In genomic region chr4:129571551-129572084, GRCm38 (mm10) we compare ENCODE assay signal across 22 mouse cellular contexts. TPM values are rescaled to one million over a fixed set of nuclear protein-coding genes. Genes with fewer than 3 reads are reported as not detected.
A peak's percentile ranks its signal among the peaks of the same experiment; 100 is the strongest.
DNase-seq lines count a peak whose midpoint lies in the region; ATAC-seq and TF ChIP-seq lines count a peak whose summit lies in the region.
"Had no signal": no experiment of that assay in that cellular context is flagged by ENCODE, and none has a peak within 500 bp of the region (broad histone marks: within the 10 kb centered on the region; RNA-seq: fewer than 3 reads in every experiment).

No protein-coding gene starts in this region.

- no peak overlapping the region for H3K4me3 ChIP-seq in kidney, embryonic 16.5 days (ENCODE audit: low read length)
- H3K4me3 ChIP-seq in MEL (ENCODE audit: control insufficient read depth in 1 of 2, insufficient read depth in 1 of 2, low read depth in 2 of 2, low read length in 2 of 2): no peak overlapping the region
- no peak overlapping the region for H3K4me3 ChIP-seq in hindbrain, embryonic 13.5 days
- no peak overlapping the region for H3K4me3 ChIP-seq in hindbrain, embryonic 16.5 days (ENCODE audit: low read length)
- H3K4me3 ChIP-seq: embryonic facial prominence, embryonic 13.5 days; gastrocnemius, adult 2 months; heart, embryonic 13.5 days; liver, embryonic 13.5 days; megakaryocyte, embryonic 14.5 days; neural tube, embryonic 12.5 days had no signal

- no peak overlapping the region for H3K4me2 ChIP-seq in kidney, embryonic 16.5 days (replicated peaks; ENCODE audit: low read depth, low read length)
- no peak overlapping the region for H3K4me2 ChIP-seq in hindbrain, embryonic 13.5 days
- no peak overlapping the region for H3K4me2 ChIP-seq in hindbrain, embryonic 16.5 days (ENCODE audit: low read length)
- H3K4me2 ChIP-seq: embryonic facial prominence, embryonic 13.5 days; heart, embryonic 13.5 days; liver, embryonic 13.5 days; neural tube, embryonic 12.5 days had no signal

- no peaks in the 10 kb centered on the region for H3K79me2 ChIP-seq in MEL (ENCODE audit: control insufficient read depth, insufficient read depth, low read length, poor library complexity)

- TF ChIP-seq RAD21 in MEL (IDR thresholded peaks at IDR 0.05; ENCODE audit: low read depth, low read length): no peak

- TF ChIP-seq POLR2A in MEL (IDR thresholded peaks at IDR 0.05; ENCODE audit: control insufficient read depth in 1 of 2, insufficient read depth in 1 of 2, low read depth in 1 of 2, low read length in 2 of 2, poor library complexity in 1 of 2): no peak

- WGBS in kidney, embryonic 16.5 days: 69% methylated on average over 8 of the region's 8 CpGs
- WGBS in hindbrain, embryonic 13.5 days: 79% methylated on average over 8 of the region's 8 CpGs
- 75% methylated on average over 8 of the region's 8 CpGs for WGBS in hindbrain, embryonic 16.5 days

- H3K27me3 ChIP-seq in kidney, embryonic 16.5 days (ENCODE audit: insufficient read depth, low read length): no peaks in the 10 kb centered on the region
- no peaks in the 10 kb centered on the region; a peak in 1 of 4 replicates for H3K27me3 ChIP-seq in MEL (ENCODE audit: control insufficient read depth in 1 of 2, insufficient read depth in 2 of 2, low read length in 2 of 2)
- no peaks in the 10 kb centered on the region for H3K27me3 ChIP-seq in hindbrain, embryonic 13.5 days
- no peaks in the 10 kb centered on the region for H3K27me3 ChIP-seq in hindbrain, embryonic 16.5 days (replicated peaks; ENCODE audit: control insufficient read depth, insufficient read depth, low read length)
- H3K27me3 ChIP-seq: embryonic facial prominence, embryonic 13.5 days; heart, embryonic 13.5 days; neural tube, embryonic 12.5 days had no signal

- peaks cover 7% of the 10 kb centered on the region for H3K4me1 ChIP-seq in kidney, embryonic 16.5 days (ENCODE audit: insufficient read depth, low read length)
- H3K4me1 ChIP-seq in MEL (ENCODE audit: control insufficient read depth in 1 of 2, insufficient read depth in 2 of 2, low read length in 2 of 2): peaks cover 0 to 7% of the 10 kb centered on the region in 2 experiments; a peak in 3 of 4 replicates
- no peaks in the 10 kb centered on the region for H3K4me1 ChIP-seq in hindbrain, embryonic 13.5 days (replicated peaks)
- no peaks in the 10 kb centered on the region for H3K4me1 ChIP-seq in hindbrain, embryonic 16.5 days (ENCODE audit: control insufficient read depth, insufficient read depth, low read depth, low read length)
- H3K4me1 ChIP-seq: neural tube, embryonic 12.5 days had no signal

- no peak for ATAC-seq in kidney, embryonic 16.5 days (ENCODE audit: low FRiP score, low TSS enrichment)
- peak; percentile 25; the same call in 1 of the 2 replicates for ATAC-seq in megakaryocyte, adult 5-6 weeks (ENCODE audit: poor library complexity, severe bottlenecking)
- no peak for ATAC-seq in hindbrain, embryonic 13.5 days (ENCODE audit: low FRiP score)
- ATAC-seq in hindbrain, embryonic 16.5 days: no peak
- ATAC-seq: midbrain, embryonic 16.5 days had no signal

- no peak for TF ChIP-seq CTCF in MEL (IDR thresholded peaks at IDR 0.05 in 2 of 3, conservative IDR thresholded peaks at IDR 0.05 in 1 of 3; ENCODE audit: control insufficient read depth in 1 of 3, insufficient read depth in 1 of 3, low read depth in 2 of 3, low read length in 3 of 3, poor library complexity in 1 of 3, severe bottlenecking in 1 of 3)

- H3K9ac ChIP-seq in kidney, embryonic 16.5 days (replicated peaks; ENCODE audit: low read length): no peak overlapping the region
- no peak overlapping the region for H3K9ac ChIP-seq in MEL (ENCODE audit: control insufficient read depth, low read depth, low read length, poor library complexity, severe bottlenecking)
- H3K9ac ChIP-seq in hindbrain, embryonic 13.5 days: no peak overlapping the region
- H3K9ac ChIP-seq in hindbrain, embryonic 16.5 days (ENCODE audit: low read depth, low read length): no peak overlapping the region
- H3K9ac ChIP-seq: embryonic facial prominence, embryonic 13.5 days; heart, embryonic 13.5 days; liver, embryonic 13.5 days; neural tube, embryonic 12.5 days had no signal

- peak overlapping the region; percentile 34; the same call in 1 of the 2 replicates for H3K27ac ChIP-seq in kidney, embryonic 16.5 days (ENCODE audit: low read length)
- H3K27ac ChIP-seq in MEL (ENCODE audit: control insufficient read depth, low read depth, low read length): no peak overlapping the region
- no peak overlapping the region for H3K27ac ChIP-seq in hindbrain, embryonic 13.5 days
- H3K27ac ChIP-seq in hindbrain, embryonic 16.5 days (ENCODE audit: low read depth, low read length): no peak overlapping the region
- H3K27ac ChIP-seq: embryonic facial prominence, embryonic 13.5 days; gastrocnemius, adult 2 months; liver, embryonic 13.5 days; neural tube, embryonic 12.5 days; stomach, postnatal 0 days had no signal

- H3K36me3 ChIP-seq in kidney, embryonic 16.5 days (ENCODE audit: insufficient read depth, low read length): no peaks in the 10 kb centered on the region
- H3K36me3 ChIP-seq in MEL (ENCODE audit: control insufficient read depth in 1 of 2, insufficient read depth in 2 of 2, low read length in 2 of 2): peaks cover 0 to 5% of the 10 kb centered on the region in 2 experiments; a peak in 2 of 4 replicates
- H3K36me3 ChIP-seq in hindbrain, embryonic 13.5 days: no peaks in the 10 kb centered on the region
- H3K36me3 ChIP-seq in hindbrain, embryonic 16.5 days (ENCODE audit: control insufficient read depth, insufficient read depth, low read length): no peaks in the 10 kb centered on the region
- H3K36me3 ChIP-seq: embryonic facial prominence, embryonic 13.5 days; G1E; heart, embryonic 13.5 days; liver, embryonic 13.5 days; neural tube, embryonic 12.5 days had no signal

- no peaks in the 10 kb centered on the region for H3K9me3 ChIP-seq in kidney, embryonic 16.5 days (ENCODE audit: low read length)
- no peaks in the 10 kb centered on the region for H3K9me3 ChIP-seq in MEL (replicated peaks; ENCODE audit: insufficient read depth, low read length)
- no peaks in the 10 kb centered on the region for H3K9me3 ChIP-seq in hindbrain, embryonic 13.5 days
- H3K9me3 ChIP-seq in hindbrain, embryonic 16.5 days (ENCODE audit: control insufficient read depth, low read length): no peaks in the 10 kb centered on the region
- H3K9me3 ChIP-seq: embryonic facial prominence, embryonic 13.5 days; G1E; heart, embryonic 13.5 days; liver, embryonic 13.5 days; megakaryocyte, embryonic 14.5 days; neural tube, embryonic 12.5 days had no signal

- no peak for DNase-seq in kidney, postnatal 4 days
- DNase-seq in CD4-positive helper T cell, adult 2 months (ENCODE audit: low read depth, low spot score): peak; percentile 84
- no peak for DNase-seq in MEL (ENCODE audit: low read depth, low spot score)
- no peak for DNase-seq in cerebellum, adult 18-20 months
- DNase-seq: cerebellum, adult 8-10 months; gastrocnemius, adult 2 months; kidney, postnatal 10 days; liver, embryonic 13.5 days had no signal

- no peak for TF ChIP-seq EP300 in MEL (IDR thresholded peaks at IDR 0.05; ENCODE audit: low read depth in 1 of 2, low read length in 2 of 2)

RNA-seq across cellular contexts. Expression of gene Lck, which starts 1.8 kb away (rescaled TPM):
- 10.8 and 13.0 TPM in 2 replicates for polyA plus RNA-seq in kidney, embryonic 16.5 days (2015; fragmentation: Nextera tagmentation; extraction: Ambion mirVana)
- total RNA-seq in MEL (2012; rRNA removed): 2.7 and 3.6 TPM in 2 replicates
- 1 to 10 TPM in 1 of 2 experiments, not detected in 1; 6.9 TPM for polyA plus RNA-seq in MEL (2012; ENCODE audit: insufficient read depth in 1 of 2, insufficient read length in 2 of 2, low read depth in 1 of 2, low replicate concordance in 2 of 2, missing spikeins in 1 of 2)
- total RNA-seq in megakaryocyte, adult 5-6 weeks (2015): 5.6 and 8.2 TPM in 2 replicates
- 6.0 and 6.9 TPM in 2 replicates for total RNA-seq in megakaryocyte, adult 5-6 weeks (2017)
- polyA plus RNA-seq in hindbrain, embryonic 13.5 days (2015; fragmentation: Nextera tagmentation; extraction: Ambion mirVana): 7.6 and 11.1 TPM in 2 replicates
- polyA plus RNA-seq in hindbrain, embryonic 16.5 days (2015; fragmentation: Nextera tagmentation; extraction: Ambion mirVana): 13.5 and 13.9 TPM in 2 replicates
- total RNA-seq: gastrocnemius, adult 2 months had no signal

RNA-seq across cellular contexts. Expression of gene Fam167b, which starts 6.7 kb away (rescaled TPM):
- polyA plus RNA-seq in kidney, embryonic 16.5 days (2015; fragmentation: Nextera tagmentation; extraction: Ambion mirVana): 35.9 and 37.8 TPM in 2 replicates
- total RNA-seq in MEL (2012; rRNA removed): not detected in 2 replicates
- not detected for polyA plus RNA-seq in MEL (2012; ENCODE audit: insufficient read depth in 1 of 2, insufficient read length in 2 of 2, low read depth in 1 of 2, low replicate concordance in 2 of 2, missing spikeins in 1 of 2)
- not detected in 2 replicates for total RNA-seq in megakaryocyte, adult 5-6 weeks (2015)
- not detected in 2 replicates for total RNA-seq in megakaryocyte, adult 5-6 weeks (2017)
- polyA plus RNA-seq in hindbrain, embryonic 13.5 days (2015; fragmentation: Nextera tagmentation; extraction: Ambion mirVana): 0.80 and 0.87 TPM in 2 replicates
- 0.35 and 0.58 TPM in 2 replicates for polyA plus RNA-seq in hindbrain, embryonic 16.5 days (2015; fragmentation: Nextera tagmentation; extraction: Ambion mirVana)
- total RNA-seq: G1E; gastrocnemius, adult 2 months; granulocyte monocyte progenitor cell, adult 5-6 weeks; hematopoietic stem cell, adult 5-6 weeks; left cerebral cortex, postnatal 36 days had no signal
- polyA plus RNA-seq: G1E had no signal

RNA-seq across cellular contexts. Expression of gene Eif3i, which starts 28.8 kb away (rescaled TPM):
- 296 and 307 TPM in 2 replicates for polyA plus RNA-seq in kidney, embryonic 16.5 days (2015; fragmentation: Nextera tagmentation; extraction: Ambion mirVana)
- total RNA-seq in MEL (2012; rRNA removed): 766 and 806 TPM in 2 replicates
- polyA plus RNA-seq in MEL (2012; ENCODE audit: insufficient read depth in 1 of 2, insufficient read length in 2 of 2, low read depth in 1 of 2, low replicate concordance in 2 of 2, missing spikeins in 1 of 2): 100 to 1,000 TPM; 396 to 730 TPM
- total RNA-seq in megakaryocyte, adult 5-6 weeks (2015): 186 and 204 TPM in 2 replicates
- 140 and 156 TPM in 2 replicates for total RNA-seq in megakaryocyte, adult 5-6 weeks (2017)
- polyA plus RNA-seq in hindbrain, embryonic 13.5 days (2015; fragmentation: Nextera tagmentation; extraction: Ambion mirVana): 208 and 212 TPM in 2 replicates
- polyA plus RNA-seq in hindbrain, embryonic 16.5 days (2015; fragmentation: Nextera tagmentation; extraction: Ambion mirVana): 216 and 223 TPM in 2 replicates

RNA-seq across cellular contexts. Expression of gene Tmem234, which starts 28.9 kb away (rescaled TPM):
- 216 and 221 TPM in 2 replicates for polyA plus RNA-seq in kidney, embryonic 16.5 days (2015; fragmentation: Nextera tagmentation; extraction: Ambion mirVana)
- 140 and 148 TPM in 2 replicates for total RNA-seq in MEL (2012; rRNA removed)
- 100 to 1,000 TPM in 1 of 2 experiments, not detected in 1; 220 TPM for polyA plus RNA-seq in MEL (2012; ENCODE audit: insufficient read depth in 1 of 2, insufficient read length in 2 of 2, low read depth in 1 of 2, low replicate concordance in 2 of 2, missing spikeins in 1 of 2)
- total RNA-seq in megakaryocyte, adult 5-6 weeks (2015): 104 and 120 TPM in 2 replicates
- total RNA-seq in megakaryocyte, adult 5-6 weeks (2017): 126 and 128 TPM in 2 replicates
- 195 and 196 TPM in 2 replicates for polyA plus RNA-seq in hindbrain, embryonic 13.5 days (2015; fragmentation: Nextera tagmentation; extraction: Ambion mirVana)
- polyA plus RNA-seq in hindbrain, embryonic 16.5 days (2015; fragmentation: Nextera tagmentation; extraction: Ambion mirVana): 185 and 190 TPM in 2 replicates

RNA-seq across cellular contexts. Expression of gene Hdac1, which starts 29.1 kb away (rescaled TPM):
- polyA plus RNA-seq in kidney, embryonic 16.5 days (2015; fragmentation: Nextera tagmentation; extraction: Ambion mirVana): 285 and 304 TPM in 2 replicates
- 38.9 and 47.9 TPM in 2 replicates for total RNA-seq in MEL (2012; rRNA removed)
- polyA plus RNA-seq in MEL (2012; ENCODE audit: insufficient read depth in 1 of 2, insufficient read length in 2 of 2, low read depth in 1 of 2, low replicate concordance in 2 of 2, missing spikeins in 1 of 2): 100 to 1,000 TPM; 108 to 185 TPM
- total RNA-seq in megakaryocyte, adult 5-6 weeks (2015): 94.1 and 98.6 TPM in 2 replicates
- 68.6 and 75.0 TPM in 2 replicates for total RNA-seq in megakaryocyte, adult 5-6 weeks (2017)
- 111 and 113 TPM in 2 replicates for polyA plus RNA-seq in hindbrain, embryonic 13.5 days (2015; fragmentation: Nextera tagmentation; extraction: Ambion mirVana)
- 80.5 and 90.0 TPM in 2 replicates for polyA plus RNA-seq in hindbrain, embryonic 16.5 days (2015; fragmentation: Nextera tagmentation; extraction: Ambion mirVana)

Comparison
In these comparisons a context has a peak if more than half of its experiments do, and no peak if none do; other contexts are left out.
1. RNA of gene Fam167b, which starts 6.7 kb away (polyA plus RNA-seq): 35.9 to 37.8 TPM in kidney, embryonic 16.5 days; 0.80 to 0.87 TPM in hindbrain, embryonic 13.5 days, 0.35 to 0.58 TPM in hindbrain, embryonic 16.5 days and not detected in MEL; every median in the first group is over 10 times any median in the second.